Mouse (Mus musculus) cortical plate, adult 2 months (tissue): ENCODE data around the gene Wars2.

Source experiments
- CTCF ChIP-seq: fragments of 200-500 bp; IDR thresholded peaks from 2 replicates; pipeline ENCODE4 v1.5.1; 2011; ENCODE audit warnings: mild to moderate bottlenecking, control low read depth, low read length; ENCODE audit not compliant: insufficient read depth; ENCODE audit errors: extremely low read depth
- POLR2A ChIP-seq: fragments of 200-500 bp; IDR thresholded peaks from 2 replicates; pipeline ENCODE4 v1.6.1; 2011; ENCODE audit warnings: mild to moderate bottlenecking, low read length, control low read depth; ENCODE audit not compliant: insufficient read depth; ENCODE audit errors: extremely low read depth

DNA sequence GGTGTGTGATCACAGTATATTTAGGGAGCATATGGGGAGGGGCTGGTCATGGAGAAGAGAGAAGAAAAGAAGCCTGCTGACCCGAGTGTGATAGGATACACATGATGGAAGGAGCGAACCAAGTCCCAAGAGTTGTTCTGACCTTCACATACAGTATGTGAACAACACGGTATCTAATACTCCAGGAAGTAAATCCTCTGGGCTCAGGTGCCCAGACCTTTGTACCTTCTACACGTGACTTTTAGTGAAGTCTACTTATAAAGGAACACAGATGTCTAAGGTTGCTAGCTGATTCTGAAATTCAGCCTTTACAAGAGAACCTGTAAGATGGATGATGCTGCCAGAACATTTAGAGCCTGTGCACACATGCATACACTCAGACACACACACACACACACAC, 15.4 kb downstream of the Wars2 start:
- TF ChIP-seq CTCF (no peak), POLR2A (no peak)
